Mouse (Mus musculus): ENCODE results near the gene Hdc.

GRCm38 (mm10) chr2:126618470-126619179 lies 474 bp downstream of the Hdc start:
- TF ChIP-seq CTCF (IDR thresholded peaks at IDR 0.05; ENCODE audit: control insufficient read depth, insufficient read depth, low read length) (no peak), POLR2A (IDR thresholded peaks at IDR 0.05; ENCODE audit: borderline replicate concordance, control insufficient read depth, low read depth, low read length) (no peak)

Measured in bone marrow, adult 2 months (tissue).